Mouse (Mus musculus): ENCODE data around the gene Slc6a5. TPM values are rescaled to one million over a fixed set of nuclear protein-coding genes. Genes with fewer than 3 reads are reported as not detected.

The Slc6a5 gene
- polyA plus RNA-seq, 1 experiment from 2014 or later = not detected

DNA sequence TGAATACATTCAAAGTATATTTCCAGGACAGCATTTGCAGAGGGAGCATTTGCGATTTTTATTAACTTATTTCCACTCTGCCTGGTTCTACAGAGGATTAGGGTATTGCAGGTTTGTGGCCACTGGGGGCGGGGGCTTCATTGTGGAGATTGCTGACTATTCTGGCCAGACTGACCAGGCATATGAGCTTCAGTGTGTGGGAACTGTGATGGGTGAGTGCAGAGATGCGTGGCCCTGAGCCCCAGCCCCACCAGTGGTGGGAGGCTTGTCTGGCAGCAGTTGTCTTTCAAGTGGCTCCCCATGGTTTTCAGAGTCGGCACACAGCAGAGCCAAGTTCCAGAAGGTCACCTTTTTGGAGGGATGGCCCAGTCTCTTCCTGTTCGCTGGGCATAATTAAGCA lies 32.5 kb downstream of the Slc6a5 start:
- H3K4me2 ChIP-seq = no peak overlapping the region
- H3K27me3 ChIP-seq (ENCODE audit: insufficient read depth, low read length) = no peaks in the 10 kb centered on the region
- no peak overlapping the region for H3K27ac ChIP-seq (ENCODE audit: low read depth)
- no peaks in the 10 kb centered on the region for H3K36me3 ChIP-seq (ENCODE audit: insufficient read depth)
- 66% methylated on average over 5 of the region's 5 CpGs for WGBS
- H3K9me3 ChIP-seq (ENCODE audit: low read depth, low read length) = no peaks in the 10 kb centered on the region
- ATAC-seq (ENCODE audit: insufficient read depth) (no peak), DNase-seq (no peak)
- H3K9ac ChIP-seq = no peak overlapping the region
- H3K4me3 ChIP-seq (ENCODE audit: low read depth, low read length) = no peak overlapping the region
- H3K4me1 ChIP-seq (ENCODE audit: insufficient read depth) = no peaks in the 10 kb centered on the region
- TF ChIP-seq CTCF (IDR thresholded peaks at IDR 0.05; ENCODE audit: low read depth) = no peak

DNA sequence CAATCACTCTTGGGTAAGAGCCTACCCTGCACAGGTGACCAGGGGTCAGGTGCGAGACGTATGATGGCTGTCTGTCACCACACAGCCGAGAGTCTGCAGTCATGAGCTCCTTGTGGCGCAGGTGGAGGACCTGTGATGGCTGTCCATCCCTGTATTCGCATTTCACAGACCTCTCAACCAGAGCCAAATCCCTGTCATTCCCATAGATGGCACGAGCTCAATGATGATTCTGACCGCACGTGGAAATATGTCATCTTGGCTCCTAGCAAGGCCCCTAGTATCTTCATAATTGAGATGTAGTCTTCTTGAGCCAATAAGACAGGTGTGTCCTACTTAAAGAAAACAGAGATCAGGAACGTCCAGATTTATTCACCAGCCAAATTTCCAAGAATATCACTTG lies 36.7 kb downstream of the Slc6a5 start:
- no peaks in the 10 kb centered on the region for H3K4me1 ChIP-seq (ENCODE audit: insufficient read depth)
- no peaks in the 10 kb centered on the region for H3K36me3 ChIP-seq (ENCODE audit: insufficient read depth)
- no peak overlapping the region for H3K9ac ChIP-seq
- H3K27ac ChIP-seq (ENCODE audit: low read depth) = no peak overlapping the region
- H3K9me3 ChIP-seq (ENCODE audit: low read depth, low read length) = no peaks in the 10 kb centered on the region
- 87% methylated on average over 9 of the region's 9 CpGs for WGBS
- ATAC-seq (ENCODE audit: insufficient read depth) = no peak
- no peak overlapping the region for H3K4me3 ChIP-seq (ENCODE audit: low read depth, low read length)
- no peak overlapping the region for H3K4me2 ChIP-seq
- no peak for TF ChIP-seq CTCF (IDR thresholded peaks at IDR 0.05; ENCODE audit: low read depth)
- no peaks in the 10 kb centered on the region for H3K27me3 ChIP-seq (ENCODE audit: insufficient read depth, low read length)
- DNase-seq = no peak

DNA sequence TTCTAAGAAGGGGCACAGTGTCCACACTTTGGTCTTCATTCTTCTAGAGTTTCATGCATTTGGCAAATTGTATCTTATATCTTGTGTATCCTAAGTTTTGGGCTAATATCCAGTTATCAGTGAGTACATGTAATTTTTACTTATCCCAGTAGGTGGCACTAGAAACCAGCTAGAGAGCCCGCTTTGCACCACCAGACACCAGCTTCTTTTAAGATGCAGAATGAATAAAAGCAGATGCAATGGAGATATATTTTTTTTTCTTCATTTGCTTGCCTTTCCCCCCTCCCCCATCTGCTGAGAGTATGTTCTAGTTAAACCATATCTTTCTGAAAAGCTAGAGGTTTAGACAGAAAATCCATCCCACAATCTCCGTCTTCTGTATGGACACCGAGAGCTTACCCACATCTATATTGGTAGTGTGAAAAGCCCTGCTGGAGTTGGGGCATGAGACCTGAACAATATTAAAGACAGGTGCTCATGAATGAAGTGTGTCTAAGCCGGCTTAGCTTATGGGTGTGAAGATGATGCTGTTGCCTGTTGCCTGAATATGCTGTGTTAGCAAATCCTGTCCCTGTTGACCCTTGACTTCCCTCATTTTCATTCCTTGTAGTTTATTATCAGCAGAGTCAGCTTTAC lies 43.7 kb downstream of the Slc6a5 start:
- H3K27ac ChIP-seq (ENCODE audit: low read depth) = no peak overlapping the region
- H3K27me3 ChIP-seq (ENCODE audit: insufficient read depth, low read length) = no peaks in the 10 kb centered on the region
- no peaks in the 10 kb centered on the region for H3K4me1 ChIP-seq (ENCODE audit: insufficient read depth)
- ATAC-seq (ENCODE audit: insufficient read depth) (no peak), DNase-seq (peak; percentile 83)
- 56% methylated on average over 4 of the region's 4 CpGs for WGBS
- H3K4me2 ChIP-seq = no peak overlapping the region
- H3K9me3 ChIP-seq (ENCODE audit: low read depth, low read length) = no peaks in the 10 kb centered on the region
- peak; percentile 69 for TF ChIP-seq CTCF (IDR thresholded peaks at IDR 0.05; ENCODE audit: low read depth)
- no peaks in the 10 kb centered on the region for H3K36me3 ChIP-seq (ENCODE audit: insufficient read depth)
- H3K4me3 ChIP-seq (ENCODE audit: low read depth, low read length) = no peak overlapping the region
- H3K9ac ChIP-seq = no peak overlapping the region

DNA sequence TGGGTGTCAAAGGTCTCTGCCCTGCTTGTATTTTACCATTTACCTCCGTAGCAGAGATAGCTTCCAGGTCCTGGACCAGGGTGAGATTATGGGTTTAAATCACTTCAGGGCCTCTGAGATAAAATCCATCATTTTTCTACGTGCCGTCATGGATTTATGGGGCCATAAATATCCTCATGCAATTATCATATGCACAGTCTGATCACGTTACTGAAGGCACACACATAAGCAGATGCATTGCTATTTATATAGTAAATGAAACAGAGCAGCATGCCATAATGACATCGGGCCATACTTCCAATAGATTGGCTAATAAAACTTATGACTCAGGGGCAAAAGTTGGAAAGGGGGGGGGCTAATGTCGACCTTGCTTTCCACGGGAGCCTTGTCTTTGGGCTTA lies 44.9 kb downstream of the Slc6a5 start:
- Histone ChIP-seq H3K36me3 (ENCODE audit: insufficient read depth) (no peaks in the 10 kb centered on the region), H3K4me3 (ENCODE audit: low read depth, low read length) (no peak overlapping the region), H3K27me3 (ENCODE audit: insufficient read depth, low read length) (no peaks in the 10 kb centered on the region), H3K27ac (ENCODE audit: low read depth) (no peak overlapping the region), H3K4me1 (ENCODE audit: insufficient read depth) (no peaks in the 10 kb centered on the region), H3K9me3 (ENCODE audit: low read depth, low read length) (no peaks in the 10 kb centered on the region), H3K9ac (no peak overlapping the region), H3K4me2 (no peak overlapping the region)
- no peak for DNase-seq
- 64% methylated on average over 7 of the region's 7 CpGs for WGBS
- no peak for ATAC-seq (ENCODE audit: insufficient read depth)
- no peak for TF ChIP-seq CTCF (IDR thresholded peaks at IDR 0.05; ENCODE audit: low read depth)

DNA sequence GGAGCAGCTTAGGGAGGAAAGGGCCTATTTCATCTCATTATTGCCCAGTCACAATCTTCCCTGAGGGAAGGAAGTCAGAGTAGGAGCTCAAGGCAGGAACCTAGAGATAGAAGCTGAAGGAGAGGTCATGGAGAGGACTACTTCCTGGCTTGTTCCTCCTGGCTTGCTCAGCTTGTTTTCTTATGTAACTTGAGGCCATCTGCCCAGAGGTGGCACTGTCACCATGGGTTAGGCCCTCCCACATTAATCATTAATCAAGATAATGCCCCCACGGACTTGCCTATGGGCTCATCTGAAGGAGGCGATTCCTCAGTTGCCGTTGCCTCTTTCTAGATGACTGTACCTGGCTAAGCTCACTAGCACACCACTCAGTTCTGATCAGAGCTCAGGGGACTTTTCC lies 47.2 kb downstream of the Slc6a5 start:
- DNase-seq (no peak), ATAC-seq (ENCODE audit: insufficient read depth) (no peak)
- Histone ChIP-seq H3K4me1 (ENCODE audit: insufficient read depth) (no peaks in the 10 kb centered on the region), H3K9ac (no peak overlapping the region), H3K4me2 (no peak overlapping the region), H3K27me3 (ENCODE audit: insufficient read depth, low read length) (no peaks in the 10 kb centered on the region), H3K27ac (ENCODE audit: low read depth) (no peak overlapping the region), H3K4me3 (ENCODE audit: low read depth, low read length) (no peak overlapping the region), H3K9me3 (ENCODE audit: low read depth, low read length) (no peaks in the 10 kb centered on the region), H3K36me3 (ENCODE audit: insufficient read depth) (no peaks in the 10 kb centered on the region)
- no peak for TF ChIP-seq CTCF (IDR thresholded peaks at IDR 0.05; ENCODE audit: low read depth)
- WGBS = 36% methylated on average over 3 of the region's 3 CpGs

DNA sequence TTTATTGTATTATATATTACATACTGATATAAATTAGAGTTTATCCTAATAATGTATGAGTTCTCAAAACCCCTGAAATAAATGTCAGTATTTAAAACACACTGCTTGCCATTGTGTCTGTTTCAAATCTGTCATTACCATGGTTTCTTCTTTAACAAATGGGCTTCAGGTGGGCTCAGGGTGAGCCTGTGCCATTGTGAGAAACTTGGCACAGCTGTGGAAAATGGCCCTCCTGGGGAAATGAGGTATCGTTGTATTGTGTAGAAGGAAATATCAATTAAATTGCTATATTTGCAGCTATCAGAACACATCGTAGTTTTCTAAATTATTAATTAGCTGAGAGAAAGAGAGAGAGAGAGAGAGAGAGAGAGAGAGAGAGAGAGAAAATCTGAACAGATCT lies 53.8 kb downstream of the Slc6a5 start:
- no peak overlapping the region for H3K4me2 ChIP-seq
- WGBS = 68% methylated on average over 2 of the region's 2 CpGs
- H3K4me1 ChIP-seq (ENCODE audit: insufficient read depth) = no peaks in the 10 kb centered on the region
- H3K27me3 ChIP-seq (ENCODE audit: insufficient read depth, low read length) = no peaks in the 10 kb centered on the region
- no peak for ATAC-seq (ENCODE audit: insufficient read depth)
- H3K27ac ChIP-seq (ENCODE audit: low read depth) = no peak overlapping the region
- H3K9me3 ChIP-seq (ENCODE audit: low read depth, low read length) = no peaks in the 10 kb centered on the region
- H3K9ac ChIP-seq = no peak overlapping the region
- no peak for TF ChIP-seq CTCF (IDR thresholded peaks at IDR 0.05; ENCODE audit: low read depth)
- DNase-seq = no peak
- no peaks in the 10 kb centered on the region for H3K36me3 ChIP-seq (ENCODE audit: insufficient read depth)
- H3K4me3 ChIP-seq (ENCODE audit: low read depth, low read length) = no peak overlapping the region

DNA sequence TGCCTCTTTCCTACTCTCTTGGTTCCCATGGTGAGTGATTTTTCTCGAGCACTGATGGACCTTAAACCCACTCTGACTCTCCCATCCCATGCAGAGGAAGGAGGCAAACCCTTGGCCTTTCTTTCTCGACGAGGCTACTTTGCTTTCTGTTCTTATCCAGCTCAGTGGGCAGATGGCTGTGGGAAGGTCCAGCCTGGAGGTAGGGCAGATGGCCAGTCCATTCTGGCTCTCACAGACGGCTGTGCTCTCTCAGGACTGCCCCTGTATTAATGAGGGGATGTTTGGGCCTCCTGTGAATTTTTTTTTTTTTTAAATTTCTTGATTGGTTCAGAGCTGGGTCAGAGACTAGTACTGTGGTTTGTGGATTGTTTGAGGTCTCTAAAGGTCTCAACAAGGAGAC lies 59.6 kb downstream of the Slc6a5 start:
- Histone ChIP-seq H3K4me1 (ENCODE audit: insufficient read depth) (no peaks in the 10 kb centered on the region), H3K27me3 (ENCODE audit: insufficient read depth, low read length) (peaks cover 13% of the 10 kb centered on the region), H3K27ac (ENCODE audit: low read depth) (no peak overlapping the region), H3K4me2 (no peak overlapping the region), H3K9ac (no peak overlapping the region), H3K36me3 (ENCODE audit: insufficient read depth) (no peaks in the 10 kb centered on the region), H3K9me3 (ENCODE audit: low read depth, low read length) (no peaks in the 10 kb centered on the region), H3K4me3 (ENCODE audit: low read depth, low read length) (no peak overlapping the region)
- whole genome bisulfite sequencing = 43% methylated on average over 4 of the region's 4 CpGs
- no peak for DNase-seq
- TF ChIP-seq CTCF (IDR thresholded peaks at IDR 0.05; ENCODE audit: low read depth) = no peak
- no peak for ATAC-seq (ENCODE audit: insufficient read depth)
